Mouse (Mus musculus) heart, postnatal 36 days (tissue): ENCODE data around the gene Nfia. TPM values are rescaled to one million over a fixed set of nuclear protein-coding genes. Genes with fewer than 3 reads are reported as not detected.

ENCODE experiments used
- DNase-seq, 2 experiments: peaks; one replicate each; pipeline ENCODE4 v3.0.0; 2021 to 2022
- intact Hi-C: fragments of 180-260 bp; cut with DNase I; formaldehyde crosslinking; loops from one replicate; pipeline ENCODE4 v1.15.1; 2025
- total RNA-seq, 2 experiments: library from RNA; stranded (reverse); gene quantifications; 2 replicates each; pipeline ENCODE4 v1.2.3; 2021

The Nfia gene
- total RNA-seq, 2 experiments from 2014 or later, result 128 to 149 TPM

DNA sequence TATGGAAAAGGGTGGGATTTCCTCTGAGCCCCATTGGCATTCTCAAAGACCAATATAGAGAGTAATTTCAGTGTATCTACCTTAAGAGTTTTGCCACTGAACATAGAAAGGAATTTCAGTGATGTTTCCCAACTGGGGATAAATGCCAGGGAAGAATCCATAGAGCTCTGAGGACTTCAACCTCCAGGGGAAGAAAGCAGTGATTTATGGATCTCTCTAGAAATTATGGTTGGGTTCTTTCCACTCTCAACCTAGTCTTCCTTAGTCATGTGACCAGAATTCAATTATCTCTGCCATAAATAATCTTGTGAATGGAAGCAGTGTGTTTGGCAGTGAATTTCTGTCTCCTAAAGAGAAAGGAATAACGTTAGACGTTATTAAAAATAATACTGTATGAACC lies 85.0 kb downstream of the Nfia start:
- DNase-seq, result no peak
- intact Hi-C loops, result no loop called here

DNA sequence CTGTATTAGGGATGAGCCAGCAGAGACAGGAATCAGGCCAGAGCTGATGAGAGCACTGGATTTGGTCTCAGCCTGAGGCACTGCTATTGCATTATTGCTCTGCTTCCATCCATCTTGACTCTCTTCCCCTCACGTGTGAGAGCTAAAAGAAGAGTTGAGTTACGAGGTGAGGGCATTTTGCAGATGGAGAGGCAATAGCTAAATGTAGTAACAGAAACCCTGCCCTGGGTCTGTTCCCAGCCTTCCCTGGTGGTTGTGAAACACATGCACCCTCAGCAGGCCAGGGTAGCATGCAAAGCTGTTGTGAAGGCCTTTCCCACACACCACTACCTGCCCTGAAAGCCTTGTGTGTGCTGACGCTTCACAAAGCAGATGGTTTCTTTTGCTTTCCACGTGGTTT lies 86.9 kb downstream of the Nfia start:
- intact Hi-C loops, result no loop called here
- no peak for DNase-seq

DNA sequence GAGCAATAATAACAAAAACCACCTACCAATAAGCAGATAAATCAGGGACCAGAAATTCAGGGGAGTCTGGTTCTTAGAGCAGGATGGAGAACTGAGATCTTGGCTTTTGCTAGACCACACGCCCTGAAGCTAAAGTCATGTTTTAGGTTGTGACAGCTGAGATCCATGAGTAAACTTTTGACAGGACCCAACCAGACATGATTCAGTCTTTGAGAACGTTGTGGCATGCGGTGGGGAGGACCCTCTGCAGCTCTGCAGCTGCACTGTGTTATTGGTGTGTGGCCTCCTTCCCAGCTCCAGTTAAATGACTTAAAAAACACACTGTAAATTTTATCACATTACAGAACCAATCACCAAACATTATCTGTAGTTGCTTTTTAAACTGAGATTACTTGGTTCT lies 87.8 kb downstream of the Nfia start:
- DNase-seq, result no peak
- intact Hi-C loops, result no loop called here

DNA sequence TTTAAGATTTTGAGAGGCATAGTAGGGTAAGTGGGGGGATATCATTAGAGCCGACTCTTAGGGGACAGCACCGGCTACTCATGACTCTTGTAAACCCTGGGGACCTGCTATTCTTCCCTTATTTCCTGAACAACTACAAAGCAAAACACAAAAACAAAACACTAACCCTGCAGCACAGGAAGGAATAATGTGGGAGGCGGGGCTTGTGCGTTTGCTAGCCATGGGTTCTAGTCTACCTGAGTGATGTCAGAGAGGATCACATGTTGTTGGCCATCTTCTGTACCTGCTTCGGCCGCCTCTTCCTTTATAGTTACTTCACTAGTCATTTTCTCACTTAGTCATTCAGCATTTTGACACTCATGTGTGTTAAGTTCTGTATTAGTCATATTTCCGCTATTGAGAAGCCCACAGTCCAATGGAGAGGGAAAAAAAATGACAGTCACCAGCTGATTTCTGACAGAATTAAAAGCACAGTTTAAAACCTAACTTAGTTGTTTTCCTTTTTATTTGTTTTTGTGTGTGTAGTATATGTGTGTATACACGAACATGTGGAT lies 88.3 kb downstream of the Nfia start:
- DNase-seq, result no peak
- intact Hi-C loops, result no loop called here

DNA sequence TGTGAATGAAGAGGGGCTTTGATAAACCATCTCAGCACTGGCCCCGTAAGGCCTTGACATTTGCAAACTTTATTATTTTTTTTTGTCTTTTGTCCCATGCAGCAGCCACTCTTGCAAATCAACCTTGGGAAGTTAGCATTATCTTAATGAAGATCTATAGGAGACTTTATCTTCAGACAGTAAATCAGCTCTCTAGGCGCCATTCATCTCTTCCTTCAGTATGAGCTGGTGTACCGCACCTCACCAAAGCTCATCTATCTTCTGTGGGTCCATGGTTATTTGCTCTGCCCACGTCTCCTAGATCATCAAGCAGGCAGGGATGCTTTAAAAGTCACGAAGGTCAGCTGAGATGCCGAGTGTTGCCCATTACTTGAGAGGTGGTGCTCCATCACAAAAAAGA lies 89.8 kb downstream of the Nfia start:
- intact Hi-C loops, result no loop called here
- DNase-seq, result no peak

DNA sequence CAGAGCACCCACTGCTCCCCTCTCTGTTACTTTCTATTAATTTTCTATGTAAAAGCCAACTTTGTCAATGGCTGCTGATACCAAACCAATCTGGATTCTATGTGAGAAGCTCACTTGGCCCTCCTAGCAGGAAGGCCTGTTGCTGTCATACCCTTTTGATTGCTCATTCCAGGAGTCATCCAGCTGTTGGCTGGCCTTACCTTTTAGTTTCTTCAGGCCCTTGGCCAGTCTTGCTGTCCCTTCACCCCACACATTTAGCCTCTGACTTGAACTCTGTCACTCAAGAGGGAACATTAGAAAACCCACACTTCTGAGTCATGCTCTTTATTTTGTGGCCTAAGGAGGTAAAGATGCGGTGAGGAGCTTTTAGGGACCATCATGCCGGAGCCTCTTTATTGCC lies 91.7 kb downstream of the Nfia start:
- DNase-seq, result no peak
- intact Hi-C loops, result no loop called here

DNA sequence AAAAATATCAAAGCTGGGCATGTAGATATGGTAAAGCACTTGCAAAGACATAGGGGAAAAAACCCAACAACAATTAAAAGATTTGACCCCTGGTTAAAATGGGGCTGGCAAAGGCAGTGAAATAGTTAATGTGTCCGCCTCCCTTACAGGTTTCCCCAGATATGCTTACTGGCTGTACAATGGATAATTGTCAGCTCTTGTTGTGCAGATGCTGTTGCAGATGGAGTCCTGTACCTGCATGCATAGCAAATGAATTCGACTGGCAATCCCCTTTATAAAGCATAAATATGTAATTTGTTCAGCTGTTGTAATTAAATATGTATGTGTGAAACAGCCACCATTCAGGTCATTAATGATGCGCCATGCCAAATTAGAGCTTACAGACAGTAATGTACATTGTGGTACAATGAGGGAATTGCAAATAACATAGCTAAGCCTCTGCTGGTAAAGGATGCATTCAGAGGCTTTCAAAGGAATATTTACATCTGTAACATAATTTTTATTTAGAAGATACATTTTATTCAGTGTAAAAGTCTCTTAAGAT lies 92.9 kb downstream of the Nfia start:
- DNase-seq, result no peak
- intact Hi-C loops, result loop anchor here (5.0 kb wide), 3 partner anchors 137 to 457 kb away; no protein-coding TSS in a partner anchor

DNA sequence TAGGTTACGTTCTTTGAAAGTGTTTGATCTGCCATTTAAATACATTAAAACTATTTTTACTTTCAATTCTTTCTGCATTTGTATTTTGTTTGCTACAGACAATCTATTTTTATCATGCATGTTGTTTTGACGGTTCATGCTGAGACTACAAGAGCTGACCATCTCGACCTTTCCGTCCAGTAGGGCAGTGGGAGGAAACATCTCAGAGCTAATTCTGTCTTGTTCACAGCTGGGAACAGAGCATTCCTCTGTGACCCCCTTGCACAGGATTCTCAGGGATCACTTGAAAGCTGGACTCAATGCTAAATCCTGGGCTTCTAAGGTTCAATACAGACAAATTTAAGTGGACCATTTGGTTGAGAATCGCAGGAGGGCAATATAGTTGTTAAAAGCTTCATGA lies 93.9 kb downstream of the Nfia start:
- DNase-seq, result no peak
- intact Hi-C loops, result loop anchor here (5.0 kb wide), 3 partner anchors 136 to 456 kb away; no protein-coding TSS in a partner anchor

DNA sequence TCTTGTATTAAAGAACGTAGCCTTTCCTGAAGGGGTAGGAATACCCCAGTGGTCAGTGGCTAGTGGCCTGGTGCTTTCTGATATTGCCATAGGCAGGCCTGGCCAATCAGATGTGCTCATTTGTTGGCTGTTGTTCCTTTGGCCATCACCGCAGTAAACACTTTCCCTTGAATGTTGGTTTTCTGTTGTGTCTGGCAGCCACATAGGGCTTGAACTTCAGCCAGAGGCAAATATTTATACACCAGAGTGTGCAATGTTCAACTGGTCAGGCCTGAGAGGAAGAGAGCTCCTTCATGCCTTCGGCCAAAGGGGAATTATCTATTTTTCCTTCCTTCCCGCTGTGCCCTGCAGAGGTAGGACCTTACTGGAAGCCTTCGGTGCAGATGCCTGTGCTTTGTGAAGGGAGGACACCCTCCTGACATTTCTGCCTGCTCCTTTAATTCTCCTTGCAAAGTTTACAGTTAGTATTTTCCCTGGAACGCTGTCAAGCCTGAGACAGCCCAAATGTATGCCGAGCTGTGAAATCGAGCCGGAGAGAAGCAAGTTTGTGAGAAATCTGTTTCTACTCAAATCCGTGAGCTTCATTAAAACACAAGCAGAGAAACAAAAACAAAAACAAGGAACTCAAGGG lies 95.9 kb downstream of the Nfia start:
- peak; percentile 59 to 76 for DNase-seq
- intact Hi-C loops, result loop anchor here (1.0 to 5.0 kb wide), 6 partner anchors 90 to 454 kb away; partner anchors contain the start of gene E130114P18Rik

DNA sequence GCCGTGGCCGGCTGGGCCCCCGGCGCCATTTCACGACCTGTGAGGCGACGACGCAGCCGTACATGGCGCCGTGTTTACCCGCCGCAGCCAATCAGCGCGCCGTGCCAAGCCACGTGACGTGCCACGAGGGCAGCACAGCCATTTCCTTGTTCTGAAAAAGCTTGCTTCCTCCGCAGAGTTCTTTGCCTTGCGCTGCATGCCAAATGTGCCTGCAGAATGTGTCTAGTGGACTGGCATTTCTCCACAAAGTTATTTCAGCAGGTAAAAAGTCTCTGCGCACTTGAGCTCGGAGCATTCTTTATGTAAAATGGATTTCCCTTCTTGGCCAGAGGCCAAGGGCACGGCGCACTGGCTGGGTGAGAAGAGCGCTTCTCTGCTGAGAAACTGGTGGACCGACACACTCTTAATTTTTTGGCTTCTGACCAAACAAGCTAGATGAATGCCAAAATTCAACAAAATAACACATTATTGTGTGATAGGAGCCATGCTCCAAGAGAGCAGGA lies 96.5 kb downstream of the Nfia start:
- intact Hi-C loops, result loop anchor here (1.0 to 5.0 kb wide), 6 partner anchors 91 to 453 kb away; partner anchors contain the start of gene E130114P18Rik
- peak; percentile 97 to 98 for DNase-seq

DNA sequence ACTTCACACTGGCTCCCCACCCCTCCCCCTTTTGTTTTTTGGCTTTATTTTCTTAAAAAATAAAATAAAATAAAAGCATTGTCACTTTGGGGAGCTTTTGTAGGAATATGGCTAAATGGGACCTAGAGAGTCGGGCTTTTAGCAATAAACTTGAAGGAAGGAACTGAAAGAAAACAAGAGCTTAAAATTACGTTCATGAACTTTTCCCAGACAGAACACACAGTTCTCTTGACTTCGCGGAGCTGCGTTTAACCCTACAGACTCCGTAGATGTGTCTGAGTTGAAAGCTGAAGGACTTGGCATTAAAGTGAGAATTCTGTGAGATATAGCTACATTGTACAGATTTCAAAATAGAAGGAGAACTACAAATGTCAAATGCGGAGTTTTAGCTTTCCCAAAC lies 96.9 kb downstream of the Nfia start:
- intact Hi-C loops, result loop anchor here (2.0 to 5.0 kb wide), 5 partner anchors 119 to 453 kb away; no protein-coding TSS in a partner anchor
- DNase-seq, result no peak

DNA sequence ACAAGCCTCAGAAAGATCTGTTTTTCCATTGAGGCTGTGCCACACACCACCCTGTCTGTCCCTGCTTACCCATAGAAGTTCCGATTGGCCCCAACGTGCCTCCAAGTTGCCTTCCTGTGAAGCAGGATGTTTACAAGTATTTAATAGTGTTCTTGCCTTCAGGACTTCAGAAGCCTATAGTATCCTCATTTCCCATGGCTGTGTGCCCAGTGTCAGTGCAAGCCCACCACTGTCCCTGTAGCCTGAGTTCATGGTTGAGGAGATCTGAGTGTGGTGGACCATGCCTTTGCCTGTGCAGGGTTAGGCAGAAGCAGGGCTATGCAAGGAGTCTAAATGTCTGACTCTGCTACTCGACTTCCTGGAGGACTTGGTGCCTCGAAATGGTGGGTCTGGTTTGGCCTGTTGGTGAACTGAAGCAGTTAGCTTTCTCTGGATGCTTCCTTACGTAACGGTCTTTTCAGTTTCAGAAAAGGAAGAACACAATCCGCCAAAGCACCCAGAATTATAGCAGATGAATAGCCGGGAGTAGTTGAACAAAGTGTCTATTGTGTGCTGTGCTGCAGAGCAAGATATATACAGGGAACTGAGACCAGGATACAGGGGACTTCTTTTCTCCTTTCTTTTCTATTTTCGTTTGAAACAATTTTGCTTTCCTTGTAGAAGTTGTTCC lies 99.4 kb downstream of the Nfia start:
- intact Hi-C loops, result loop anchor here (2.0 to 5.0 kb wide), 2 partner anchors 47 to 180 kb away; no protein-coding TSS in a partner anchor

DNA sequence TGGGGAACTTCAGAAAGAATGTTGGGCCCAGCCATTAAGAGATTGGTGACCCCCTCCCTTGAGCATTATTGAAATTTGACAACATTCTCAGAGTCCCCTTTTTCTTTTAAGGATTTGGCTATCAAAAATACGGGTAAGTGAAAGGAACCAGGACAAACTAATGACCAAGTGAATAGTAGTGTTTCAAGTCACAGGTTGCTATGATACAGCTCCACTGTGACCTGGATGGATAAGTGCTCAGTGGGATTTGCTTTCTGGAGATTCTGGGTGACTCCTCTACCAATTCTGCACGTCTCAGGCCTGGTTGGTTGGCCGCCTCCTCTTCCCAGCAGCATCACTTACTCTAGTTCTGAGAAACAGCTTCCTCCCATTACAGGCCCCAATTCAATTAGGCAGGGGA lies 102.4 kb downstream of the Nfia start:
- DNase-seq, result no peak
- intact Hi-C loops, result loop anchor here (5.0 kb wide), 1 partner anchor 177 kb away; no protein-coding TSS in a partner anchor

More for the DNA sequence above, 99.4 kb downstream of the Nfia start:
- DNase-seq, result no peak

DNA sequence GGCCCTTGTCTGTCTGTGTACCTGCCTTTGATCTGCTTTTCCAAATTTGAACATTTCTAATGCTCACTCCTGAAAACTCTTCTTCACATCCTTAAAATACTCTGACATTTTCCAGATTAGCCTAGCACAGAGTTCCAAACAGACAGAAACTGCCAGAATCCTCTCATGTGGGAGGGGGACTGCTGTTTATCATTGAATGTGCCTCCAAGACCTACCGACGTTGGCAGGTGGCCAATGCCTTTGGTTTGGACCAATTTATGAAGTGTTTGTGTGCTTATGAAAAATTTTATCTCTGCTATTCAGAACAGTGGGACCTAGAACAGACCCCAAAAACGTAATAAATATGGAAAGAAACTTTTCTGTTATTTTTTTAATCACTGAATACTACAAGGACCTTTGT lies 103.4 kb downstream of the Nfia start:
- intact Hi-C loops, result no loop called here
- DNase-seq, result no peak

DNA sequence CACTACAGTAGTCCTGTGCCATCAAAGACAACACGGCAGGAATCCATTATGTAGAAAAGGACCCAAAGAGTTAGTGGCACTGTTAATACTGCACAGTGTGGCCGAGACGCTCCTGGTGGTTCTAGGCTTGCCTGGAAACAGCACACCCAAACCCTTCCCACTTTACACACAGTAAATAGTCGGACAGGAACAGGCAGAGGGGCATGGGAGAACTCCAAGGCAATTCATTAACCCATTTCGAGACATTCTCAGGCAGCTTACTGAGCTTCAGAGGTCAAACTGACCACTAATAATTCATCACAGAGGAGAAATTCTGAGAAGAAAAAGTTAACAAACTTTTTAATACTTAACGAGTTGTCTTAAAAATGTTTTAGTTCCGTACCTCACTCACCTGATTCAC lies 107.2 kb downstream of the Nfia start:
- intact Hi-C loops, result no loop called here

DNA sequence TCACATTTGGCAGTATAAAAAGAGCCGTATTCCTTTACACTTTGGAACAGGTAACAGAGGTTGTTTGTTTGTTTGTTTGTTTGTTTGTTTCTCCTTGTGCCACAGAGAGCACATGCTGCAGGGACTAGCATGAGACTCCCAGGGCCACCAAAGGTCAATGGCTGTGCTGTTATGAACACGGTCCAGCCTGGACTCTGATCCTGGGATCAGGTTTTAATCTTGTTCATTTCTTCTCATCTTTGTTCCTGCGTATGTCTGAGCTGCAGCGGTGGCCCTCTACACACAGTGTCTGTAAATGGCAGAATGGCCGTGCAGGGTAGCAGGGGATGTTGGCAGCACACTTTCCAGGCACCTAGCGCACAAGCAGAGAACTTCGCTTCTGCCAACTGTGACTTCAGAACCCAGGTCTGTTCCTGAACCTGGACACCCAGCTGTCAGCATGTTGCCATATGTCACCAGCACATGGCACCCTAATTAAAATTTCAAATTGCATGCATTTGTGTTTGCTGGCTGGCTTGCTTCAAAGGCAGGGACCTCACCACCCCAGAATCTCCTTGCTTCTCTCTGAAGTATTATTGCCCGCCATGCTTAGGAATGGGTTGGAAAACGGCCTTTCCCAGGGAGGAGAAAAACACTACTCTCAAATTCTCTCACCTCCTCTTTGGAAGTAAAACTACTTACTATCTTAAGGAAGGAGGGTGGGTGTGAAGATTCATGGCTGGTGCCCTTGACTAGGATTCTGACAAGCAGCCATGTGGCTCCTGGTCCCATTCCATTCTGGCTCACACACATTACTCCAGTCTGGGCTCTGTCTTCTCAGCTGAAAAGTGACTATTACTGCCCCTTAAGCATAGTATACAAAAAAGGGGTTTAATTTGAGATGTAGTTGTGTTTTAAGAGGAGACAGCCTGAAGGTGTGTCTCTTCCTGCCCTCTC lies 107.9 kb downstream of the Nfia start:
- intact Hi-C loops, result no loop called here
- DNase-seq, result no peak

More for the DNA sequence above, 107.2 kb downstream of the Nfia start:
- no peak for DNase-seq

DNA sequence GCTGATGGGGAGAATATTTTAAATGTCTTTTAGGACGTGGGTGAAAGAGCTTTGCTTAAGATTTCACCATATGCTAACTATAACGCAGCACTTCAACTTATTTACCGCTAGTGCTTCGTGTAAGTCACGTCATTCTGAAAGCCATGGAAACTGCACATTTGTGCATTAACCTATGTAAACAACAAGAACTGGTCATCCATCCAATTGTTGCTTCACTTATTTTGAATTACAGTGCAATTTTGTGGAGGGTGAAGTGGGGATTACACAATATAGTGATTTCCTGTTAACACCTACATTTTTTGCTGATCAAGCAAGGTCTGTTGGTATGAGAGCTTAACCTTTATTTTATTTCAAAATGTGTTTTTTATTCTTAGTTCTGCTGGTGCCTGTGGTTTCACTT lies 113.0 kb downstream of the Nfia start:
- no peak for DNase-seq
- intact Hi-C loops, result loop anchor here (5.0 kb wide), 1 partner anchor 618 kb away; no protein-coding TSS in a partner anchor

DNA sequence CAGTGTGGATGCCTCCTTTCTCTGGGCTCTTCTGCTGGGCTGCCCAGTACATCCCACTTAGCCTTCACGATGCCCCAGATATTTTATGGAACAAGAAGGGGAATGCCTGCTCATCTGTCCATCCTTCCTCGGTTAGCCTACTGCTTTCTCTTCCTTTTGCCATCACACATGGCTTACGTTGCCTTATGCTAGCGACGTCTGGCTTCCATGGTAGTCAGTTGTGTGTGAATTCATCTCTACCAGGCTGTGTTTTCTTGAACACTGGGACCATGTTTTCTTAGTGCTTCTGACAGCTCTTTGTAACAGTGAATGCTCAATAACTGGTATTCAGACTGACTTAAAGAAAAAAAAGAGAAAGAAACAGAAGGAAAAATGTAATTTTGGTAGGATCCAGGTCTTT lies 113.7 kb downstream of the Nfia start:
- DNase-seq, result no peak
- intact Hi-C loops, result loop anchor here (5.0 kb wide), 1 partner anchor 619 kb away; no protein-coding TSS in a partner anchor

DNA sequence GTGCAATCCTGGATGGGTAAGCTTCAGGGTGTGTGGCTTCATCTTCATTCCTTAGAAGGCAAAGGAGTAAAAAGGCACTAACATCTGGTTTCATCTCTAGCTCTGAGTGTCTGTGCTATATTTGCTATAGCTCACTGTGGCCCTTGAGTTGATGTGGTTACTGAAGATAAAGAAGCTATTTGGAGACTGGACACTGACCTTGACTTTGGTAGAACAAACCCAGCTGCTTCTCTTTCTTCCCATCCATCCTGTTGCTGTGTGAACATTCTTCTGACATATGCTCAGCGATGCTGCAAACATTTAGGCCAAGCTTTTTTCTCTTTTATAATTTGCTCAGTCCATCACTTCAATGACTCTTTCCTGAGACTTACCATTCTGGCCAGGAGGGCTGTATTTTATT lies 114.7 kb downstream of the Nfia start:
- intact Hi-C loops, result loop anchor here (5.0 kb wide), 1 partner anchor 620 kb away; no protein-coding TSS in a partner anchor

DNA sequence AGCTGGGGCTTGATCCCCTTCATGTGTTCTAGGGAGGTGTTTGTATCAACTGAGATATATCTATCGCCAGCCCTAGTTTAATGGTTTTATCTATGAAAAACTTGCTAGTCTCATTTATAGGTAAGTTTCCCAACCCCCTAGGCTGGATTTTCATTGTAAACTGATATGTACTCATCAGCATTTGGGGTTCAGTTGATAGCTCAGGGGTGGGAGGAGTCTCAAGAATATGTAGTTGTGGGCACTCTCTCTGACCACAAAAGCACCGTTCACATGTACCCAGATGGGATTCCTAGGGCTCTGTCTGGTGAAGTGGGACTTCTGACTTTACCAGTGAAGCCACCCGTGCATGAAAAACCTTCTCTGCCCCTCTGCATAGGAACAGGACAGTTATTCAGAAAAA lies 118.5 kb downstream of the Nfia start:
- no peak for DNase-seq
- intact Hi-C loops, result no loop called here

More for the DNA sequence above, 114.7 kb downstream of the Nfia start:
- DNase-seq, result no peak
